Mouse (Mus musculus): ENCODE data around the gene Gm26661. TPM values are rescaled to one million over a fixed set of nuclear protein-coding genes. Genes with fewer than 3 reads are reported as not detected.

Gene Gm26661
- polyA plus RNA-seq, 1 experiment from 2014 or later, result 1.2 TPM

GRCm38 (mm10) chr14:7817770-7818462, 26.5 kb downstream of the Gm26661 start, which contains the start of gene Flnb:
Gene Flnb (plus strand): TSS chr14:7817957.
- peak; percentile 98 for ATAC-seq
- no peaks in the 10 kb centered on the region for H3K27me3 ChIP-seq (ENCODE audit: control insufficient read depth, insufficient read depth, low read depth, low read length)
- peak within 1 kb of the TSS; percentile 92 for H3K9ac ChIP-seq (ENCODE audit: low read depth, low read length)
- no peaks in the 10 kb centered on the region for H3K36me3 ChIP-seq (ENCODE audit: control insufficient read depth, insufficient read depth, low read length)
- peaks cover 22% of the 10 kb centered on the region for H3K4me1 ChIP-seq (ENCODE audit: control insufficient read depth, insufficient read depth, low read length)
- H3K27ac ChIP-seq (ENCODE audit: low read length), result peak within 1 kb of the TSS; percentile 86
- under 1% methylated on average over 46 of the region's 49 CpGs for WGBS
- H3K9me3 ChIP-seq (replicated peaks; ENCODE audit: control insufficient read depth, low read length, poor library complexity, severe bottlenecking), result no peaks in the 10 kb centered on the region
- H3K4me2 ChIP-seq (ENCODE audit: low read length), result peak within 1 kb of the TSS; percentile 80
- H3K4me3 ChIP-seq (ENCODE audit: low read depth, low read length), result peak within 1 kb of the TSS; percentile 82

DNA sequence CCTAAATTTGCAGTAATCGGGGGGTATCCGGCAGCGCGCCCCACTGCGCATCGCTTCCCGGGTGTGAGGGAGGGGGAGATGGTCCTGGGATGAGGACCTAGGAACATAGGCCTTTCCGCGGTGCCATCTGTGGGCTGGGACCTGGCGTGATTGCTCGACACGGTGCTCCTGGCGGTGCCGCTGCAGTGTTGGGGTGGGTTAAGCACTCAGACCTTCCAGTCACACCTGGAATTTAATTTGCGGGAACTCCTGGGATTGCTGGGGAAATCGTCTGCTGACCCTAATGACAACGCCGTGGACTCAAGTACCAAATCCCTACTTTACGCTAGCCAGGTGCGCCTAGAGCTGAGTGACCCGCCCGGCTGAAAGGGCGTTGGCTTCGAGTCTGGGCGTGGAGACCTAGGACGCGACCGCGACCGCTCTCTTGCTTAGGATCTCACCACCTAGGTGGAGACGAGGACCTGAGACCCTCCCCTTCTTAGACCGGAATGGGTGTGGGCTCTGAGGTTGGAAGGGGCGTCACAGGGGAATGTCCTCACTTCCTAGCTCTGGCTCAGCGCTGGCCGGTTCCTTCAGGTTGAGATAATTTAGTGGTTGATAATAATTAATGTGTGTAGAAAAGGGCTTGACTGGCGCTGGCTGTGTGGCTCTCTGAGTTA, 27.2 kb downstream of the Gm26661 start:
- H3K27me3 ChIP-seq (ENCODE audit: control insufficient read depth, insufficient read depth, low read depth, low read length), result no peaks in the 10 kb centered on the region
- peak overlapping the region; percentile 80 for H3K4me2 ChIP-seq (ENCODE audit: low read length)
- WGBS, result under 1% methylated on average over 36 of the region's 36 CpGs
- H3K36me3 ChIP-seq (ENCODE audit: control insufficient read depth, insufficient read depth, low read length), result no peaks in the 10 kb centered on the region
- ATAC-seq, result peak; percentile 72
- H3K9ac ChIP-seq (ENCODE audit: low read depth, low read length), result peak overlapping the region; percentile 92
- H3K27ac ChIP-seq (ENCODE audit: low read length), result peak overlapping the region; percentile 86
- H3K9me3 ChIP-seq (replicated peaks; ENCODE audit: control insufficient read depth, low read length, poor library complexity, severe bottlenecking), result no peaks in the 10 kb centered on the region
- peak overlapping the region; percentile 82 for H3K4me3 ChIP-seq (ENCODE audit: low read depth, low read length)
- H3K4me1 ChIP-seq (ENCODE audit: control insufficient read depth, insufficient read depth, low read length), result peaks cover 22% of the 10 kb centered on the region

GRCm38 (mm10) chr14:7819446-7819845, 28.1 kb downstream of the Gm26661 start:
- no peak for ATAC-seq
- H3K27ac ChIP-seq (ENCODE audit: low read length), result no peak overlapping the region
- no peaks in the 10 kb centered on the region for H3K27me3 ChIP-seq (ENCODE audit: control insufficient read depth, insufficient read depth, low read depth, low read length)
- H3K36me3 ChIP-seq (ENCODE audit: control insufficient read depth, insufficient read depth, low read length), result no peaks in the 10 kb centered on the region
- peak overlapping the region; percentile 82 for H3K4me3 ChIP-seq (ENCODE audit: low read depth, low read length)
- peaks cover 22% of the 10 kb centered on the region for H3K4me1 ChIP-seq (ENCODE audit: control insufficient read depth, insufficient read depth, low read length)
- WGBS, result 77% methylated on average over 5 of the region's 5 CpGs
- H3K9ac ChIP-seq (ENCODE audit: low read depth, low read length), result peak overlapping the region; percentile 92
- H3K9me3 ChIP-seq (replicated peaks; ENCODE audit: control insufficient read depth, low read length, poor library complexity, severe bottlenecking), result no peaks in the 10 kb centered on the region
- peak overlapping the region; percentile 80 for H3K4me2 ChIP-seq (ENCODE audit: low read length)

DNA sequence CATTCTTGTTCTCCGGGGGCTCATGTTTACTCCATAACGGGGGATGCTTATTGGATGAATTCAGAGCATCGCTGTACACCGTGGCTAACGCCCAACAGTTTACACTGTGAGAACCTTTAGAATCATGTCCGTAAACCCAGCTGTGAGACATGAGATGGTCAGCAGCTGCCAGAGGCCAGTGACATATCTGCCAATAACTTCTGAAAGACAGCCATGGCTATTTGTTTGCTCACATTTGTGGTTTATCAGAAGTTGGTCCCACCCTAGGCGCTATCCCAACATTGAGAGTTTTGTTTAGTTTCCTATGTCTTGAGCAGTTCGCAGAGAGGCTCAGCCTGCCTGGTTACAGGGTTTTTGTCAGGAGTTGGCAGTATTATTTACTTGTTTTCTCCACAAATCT, 30.0 kb downstream of the Gm26661 start:
- Histone ChIP-seq H3K9me3 (replicated peaks; ENCODE audit: control insufficient read depth, low read length, poor library complexity, severe bottlenecking) (no peaks in the 10 kb centered on the region), H3K4me1 (ENCODE audit: control insufficient read depth, insufficient read depth, low read length) (peaks cover 27% of the 10 kb centered on the region), H3K9ac (ENCODE audit: low read depth, low read length) (no peak overlapping the region), H3K27me3 (ENCODE audit: control insufficient read depth, insufficient read depth, low read depth, low read length) (no peaks in the 10 kb centered on the region), H3K36me3 (ENCODE audit: control insufficient read depth, insufficient read depth, low read length) (no peaks in the 10 kb centered on the region), H3K27ac (ENCODE audit: low read length) (no peak overlapping the region), H3K4me2 (ENCODE audit: low read length) (no peak overlapping the region), H3K4me3 (ENCODE audit: low read depth, low read length) (no peak overlapping the region)
- ATAC-seq, result no peak
- 84% methylated on average over 8 of the region's 8 CpGs for WGBS

DNA sequence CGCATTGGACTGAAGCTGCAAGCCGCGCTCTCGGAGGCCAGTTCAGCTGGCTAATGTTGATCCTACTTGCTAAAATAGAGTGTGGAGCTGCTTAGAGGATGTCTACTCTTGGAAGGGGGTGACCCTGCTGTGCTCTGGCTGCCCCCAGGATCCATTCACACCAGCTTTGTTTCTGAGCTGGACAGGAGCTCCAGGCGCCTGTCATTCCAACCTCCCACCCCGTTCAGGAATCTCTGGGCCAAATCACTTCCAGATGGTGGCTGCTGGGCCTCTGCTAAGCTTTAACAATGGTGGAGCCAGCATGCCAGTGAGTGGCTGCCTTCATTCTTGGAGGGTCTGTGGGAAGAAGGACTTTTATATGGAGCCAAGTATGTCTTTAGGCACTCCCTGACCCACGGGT, 31.3 kb downstream of the Gm26661 start:
- WGBS, result 46% methylated on average over 7 of the region's 7 CpGs
- ATAC-seq, result no peak
- H3K4me3 ChIP-seq (ENCODE audit: low read depth, low read length), result no peak overlapping the region
- H3K27me3 ChIP-seq (ENCODE audit: control insufficient read depth, insufficient read depth, low read depth, low read length), result no peaks in the 10 kb centered on the region
- H3K9ac ChIP-seq (ENCODE audit: low read depth, low read length), result no peak overlapping the region
- no peaks in the 10 kb centered on the region for H3K36me3 ChIP-seq (ENCODE audit: control insufficient read depth, insufficient read depth, low read length)
- no peak overlapping the region for H3K27ac ChIP-seq (ENCODE audit: low read length)
- peaks cover 29% of the 10 kb centered on the region for H3K4me1 ChIP-seq (ENCODE audit: control insufficient read depth, insufficient read depth, low read length)
- no peaks in the 10 kb centered on the region for H3K9me3 ChIP-seq (replicated peaks; ENCODE audit: control insufficient read depth, low read length, poor library complexity, severe bottlenecking)
- H3K4me2 ChIP-seq (ENCODE audit: low read length), result no peak overlapping the region

- no peak for ATAC-seq
- Histone ChIP-seq H3K4me3 (ENCODE audit: low read depth, low read length) (no peak overlapping the region), H3K27me3 (ENCODE audit: control insufficient read depth, insufficient read depth, low read depth, low read length) (no peaks in the 10 kb centered on the region), H3K36me3 (ENCODE audit: control insufficient read depth, insufficient read depth, low read length) (no peaks in the 10 kb centered on the region), H3K4me1 (ENCODE audit: control insufficient read depth, insufficient read depth, low read length) (peaks cover 23% of the 10 kb centered on the region), H3K4me2 (ENCODE audit: low read length) (no peak overlapping the region), H3K9ac (ENCODE audit: low read depth, low read length) (no peak overlapping the region), H3K9me3 (replicated peaks; ENCODE audit: control insufficient read depth, low read length, poor library complexity, severe bottlenecking) (no peaks in the 10 kb centered on the region), H3K27ac (ENCODE audit: low read length) (no peak overlapping the region)
- WGBS, result 86% methylated on average over 8 of the region's 8 CpGs
Measured at GRCm38 (mm10) chr14:7824651-7825268, 33.4 kb downstream of the Gm26661 start.

DNA sequence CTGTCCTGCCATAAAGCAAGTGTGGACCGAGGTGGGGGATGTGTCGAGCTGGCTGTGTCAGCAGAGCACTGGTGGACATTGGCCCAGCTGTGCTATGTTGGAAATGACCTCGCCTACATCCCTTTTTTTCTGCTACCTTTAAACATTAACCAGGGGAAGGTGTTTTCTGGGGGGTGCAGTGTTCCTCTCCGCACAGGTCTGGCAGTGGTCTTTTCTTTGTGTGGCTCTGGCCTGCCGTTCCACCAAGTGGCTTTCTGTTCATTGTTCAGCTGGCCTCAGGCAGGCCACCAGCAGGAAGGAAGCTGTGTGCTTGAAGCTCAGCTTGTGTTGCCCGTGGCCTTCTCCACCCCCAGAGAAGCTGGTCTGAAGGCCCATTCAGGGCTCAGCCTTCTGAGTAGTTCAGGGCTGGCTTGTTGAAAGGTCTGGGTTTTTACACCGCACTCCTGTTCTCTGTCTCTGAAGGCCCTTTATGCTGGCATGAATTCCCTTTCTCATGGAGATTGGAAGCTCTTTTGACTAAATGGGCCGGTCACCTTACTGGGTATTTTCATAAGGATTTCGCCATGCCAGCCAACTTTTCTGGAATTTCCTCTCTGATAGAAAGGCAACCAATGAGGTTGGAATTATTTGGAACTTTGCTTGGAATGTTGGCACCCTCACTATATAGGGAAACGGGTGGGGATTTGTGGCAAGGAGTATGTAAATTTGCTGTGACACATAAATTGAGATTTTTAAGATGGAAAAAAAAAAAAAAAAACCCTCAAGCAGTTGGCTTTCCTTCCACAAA, 35.0 kb downstream of the Gm26661 start:
- Histone ChIP-seq H3K27me3 (ENCODE audit: control insufficient read depth, insufficient read depth, low read depth, low read length) (no peaks in the 10 kb centered on the region), H3K9me3 (replicated peaks; ENCODE audit: control insufficient read depth, low read length, poor library complexity, severe bottlenecking) (no peaks in the 10 kb centered on the region), H3K4me1 (ENCODE audit: control insufficient read depth, insufficient read depth, low read length) (peaks cover 10% of the 10 kb centered on the region), H3K4me3 (ENCODE audit: low read depth, low read length) (no peak overlapping the region), H3K36me3 (ENCODE audit: control insufficient read depth, insufficient read depth, low read length) (no peaks in the 10 kb centered on the region), H3K4me2 (ENCODE audit: low read length) (no peak overlapping the region), H3K27ac (ENCODE audit: low read length) (peak overlapping the region; percentile 40), H3K9ac (ENCODE audit: low read depth, low read length) (peak overlapping the region; percentile 20; the same call in 1 of the 2 replicates)
- peak; percentile 60 for ATAC-seq
- WGBS, result 34% methylated on average over 10 of the region's 10 CpGs

GRCm38 (mm10) chr14:7829181-7829580, 37.8 kb downstream of the Gm26661 start:
- no peak overlapping the region for H3K9ac ChIP-seq (ENCODE audit: low read depth, low read length)
- H3K4me3 ChIP-seq (ENCODE audit: low read depth, low read length), result no peak overlapping the region
- no peak overlapping the region for H3K4me2 ChIP-seq (ENCODE audit: low read length)
- ATAC-seq, result no peak
- 89% methylated on average over 2 of the region's 2 CpGs for WGBS
- H3K27me3 ChIP-seq (ENCODE audit: control insufficient read depth, insufficient read depth, low read depth, low read length), result no peaks in the 10 kb centered on the region
- peaks cover 7% of the 10 kb centered on the region for H3K4me1 ChIP-seq (ENCODE audit: control insufficient read depth, insufficient read depth, low read length)
- H3K27ac ChIP-seq (ENCODE audit: low read length), result no peak overlapping the region
- H3K36me3 ChIP-seq (ENCODE audit: control insufficient read depth, insufficient read depth, low read length), result no peaks in the 10 kb centered on the region
- H3K9me3 ChIP-seq (replicated peaks; ENCODE audit: control insufficient read depth, low read length, poor library complexity, severe bottlenecking), result no peaks in the 10 kb centered on the region

Data from midbrain, embryonic 16.5 days (tissue).